13 mouse cellular contexts compared by ENCODE assay signal in the genomic region with DNA sequence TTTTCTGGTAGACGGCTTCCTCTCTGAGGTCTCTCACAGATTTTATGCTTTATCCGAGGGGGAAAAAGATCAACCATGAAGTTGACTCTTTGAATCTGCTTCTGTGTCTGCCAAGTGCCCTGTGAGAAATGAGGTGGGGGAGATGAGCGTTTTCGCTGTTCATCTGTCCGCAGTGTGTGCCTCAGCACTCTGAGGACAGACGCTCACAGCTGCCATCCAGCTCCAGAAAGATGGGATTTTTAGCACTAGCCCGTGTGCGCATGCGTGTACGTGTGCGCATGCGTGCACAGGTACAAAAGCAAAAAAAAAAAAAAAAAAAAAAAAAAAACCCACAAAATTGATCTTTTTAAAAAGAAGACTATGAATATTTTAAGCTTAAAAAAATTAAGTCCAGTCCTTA. TPM values are rescaled to one million over a fixed set of nuclear protein-coding genes. Genes with fewer than 3 reads are reported as not detected.
DNase-seq lines count a peak whose midpoint lies in the region; ATAC-seq and TF ChIP-seq lines count a peak whose summit lies in the region.
"Had no signal": no experiment of that assay in that cellular context is flagged by ENCODE, and none has a peak within 500 bp of the region (broad histone marks: within the 10 kb centered on the region; RNA-seq: fewer than 3 reads in every experiment).

No protein-coding gene starts in this region.

- H3K27ac ChIP-seq in lung, embryonic 14.5 days (ENCODE audit: low read depth) = no peak overlapping the region
- H3K27ac ChIP-seq in cortical plate, adult 2 months (ENCODE audit: insufficient read depth, low read length) = no peak overlapping the region
- no peak overlapping the region for H3K27ac ChIP-seq in neural tube, embryonic 14.5 days (ENCODE audit: low read depth, low read length)
- H3K27ac ChIP-seq: limb, embryonic 15.5 days had no signal

- H3K9me3 ChIP-seq in lung, embryonic 14.5 days (ENCODE audit: low read depth, low read length) = no peaks in the 10 kb centered on the region
- no peaks in the 10 kb centered on the region for H3K9me3 ChIP-seq in neural tube, embryonic 14.5 days (ENCODE audit: control insufficient read depth, low read length)
- H3K9me3 ChIP-seq: G1E; limb, embryonic 15.5 days had no signal

- peaks cover 4% of the 10 kb centered on the region; the same call in 1 of the 2 replicates for H3K4me1 ChIP-seq in lung, embryonic 14.5 days (ENCODE audit: insufficient read depth)
- H3K4me1 ChIP-seq in cortical plate, adult 2 months (ENCODE audit: control insufficient read depth, insufficient read depth, low read length) = peaks cover 5% of the 10 kb centered on the region; the same call in 1 of the 2 replicates
- H3K4me1 ChIP-seq in neural tube, embryonic 14.5 days (ENCODE audit: control insufficient read depth, insufficient read depth, low read length) = no peaks in the 10 kb centered on the region

- H3K9ac ChIP-seq in lung, embryonic 14.5 days = no peak overlapping the region
- H3K9ac ChIP-seq in neural tube, embryonic 14.5 days (replicated peaks; ENCODE audit: low read depth, low read length) = no peak overlapping the region; the same call in 1 of the 2 replicates
- H3K9ac ChIP-seq: limb, embryonic 15.5 days had no signal

- peak; percentile 54 for DNase-seq in lung, embryonic 14.5 days
- no peak for DNase-seq in lung, adult 18-20 months
- DNase-seq in cerebellum, adult 11 months = peak; percentile 45
- no peak for DNase-seq in adrenal gland, adult (ENCODE audit: inconsistent age in 2 of 2, low spot score in 1 of 2)
- DNase-seq in kidney, postnatal 25 days = no peak
- DNase-seq: gastrocnemius, postnatal 14 days; heart, postnatal 36 days; thymus, postnatal 36 days had no signal

- no peaks in the 10 kb centered on the region for H3K27me3 ChIP-seq in lung, embryonic 14.5 days (ENCODE audit: insufficient read depth, low read length)
- H3K27me3 ChIP-seq in neural tube, embryonic 14.5 days (ENCODE audit: control insufficient read depth, insufficient read depth, low read length) = no peaks in the 10 kb centered on the region
- H3K27me3 ChIP-seq: limb, embryonic 15.5 days had no signal

- H3K4me2 ChIP-seq in lung, embryonic 14.5 days = peak overlapping the region; percentile 38
- peak overlapping the region; percentile 18; the same call in 1 of the 2 replicates for H3K4me2 ChIP-seq in neural tube, embryonic 14.5 days (ENCODE audit: low read depth, low read length)
- H3K4me2 ChIP-seq: limb, embryonic 15.5 days had no signal

- peak overlapping the region; percentile 13; the same call in 1 of the 2 replicates for H3K4me3 ChIP-seq in lung, embryonic 14.5 days (ENCODE audit: low read depth, low read length)
- H3K4me3 ChIP-seq in cortical plate, adult 2 months (ENCODE audit: insufficient read depth, low read length) = no peak overlapping the region
- H3K4me3 ChIP-seq in neural tube, embryonic 14.5 days (ENCODE audit: low read depth, low read length) = no peak overlapping the region
- H3K4me3 ChIP-seq: limb, embryonic 15.5 days; myocyte had no signal

- TF ChIP-seq POLR2A in cortical plate, adult 2 months (IDR thresholded peaks at IDR 0.05; ENCODE audit: extremely low read depth, insufficient read depth, low read length) = 0 out of 2 replicates have a peak, but pooled peaks have one; percentile 44

- no peak for ATAC-seq in lung, embryonic 14.5 days (ENCODE audit: insufficient read depth)
- ATAC-seq in neural tube, embryonic 14.5 days (ENCODE audit: low read depth) = no peak

- TF ChIP-seq CTCF in lung, embryonic 14.5 days (IDR thresholded peaks at IDR 0.05; ENCODE audit: low read depth) = no peak
- no peak for TF ChIP-seq CTCF in cortical plate, adult 2 months (IDR thresholded peaks at IDR 0.05; ENCODE audit: extremely low read depth, insufficient read depth, low read length)

- WGBS in lung, embryonic 14.5 days = 49% methylated on average over 12 of the region's 12 CpGs
- WGBS in neural tube, embryonic 14.5 days = 71% methylated on average over 12 of the region's 12 CpGs

- H3K36me3 ChIP-seq in lung, embryonic 14.5 days (ENCODE audit: insufficient read depth) = no peaks in the 10 kb centered on the region
- H3K36me3 ChIP-seq in neural tube, embryonic 14.5 days (ENCODE audit: control insufficient read depth, insufficient read depth, low read length) = no peaks in the 10 kb centered on the region
- H3K36me3 ChIP-seq: G1E; limb, embryonic 15.5 days had no signal

RNA-seq across cellular contexts. Expression of a gene that starts 48.0 kb away (rescaled TPM):
- 2.2 and 2.5 TPM in 2 replicates for polyA plus RNA-seq in lung, embryonic 14.5 days (2014; fragmentation: Nextera tagmentation; extraction: Ambion mirVana)
- 9.0 and 10.0 TPM in 2 replicates for polyA plus RNA-seq in cortical plate, adult 2 months (2012; rRNA removed)
- 0.40 and 0.90 TPM in 2 replicates for polyA plus RNA-seq in neural tube, embryonic 14.5 days (2014; fragmentation: Nextera tagmentation; extraction: Ambion mirVana)
- polyA plus RNA-seq: G1E had no signal

Comparison
In these comparisons a context has a peak if more than half of its experiments do, and no peak if none do; other contexts are left out.
1. DNase-seq: peak in lung, embryonic 14.5 days (single experiment) and cerebellum, adult 11 months (single experiment); none in lung, adult 18-20 months (0 of 2), adrenal gland, adult (0 of 2) and kidney, postnatal 25 days (0 of 2).